Mouse (Mus musculus): ENCODE measurements around the gene Tbc1d9.

GRCm38 (mm10) chr8:83145421-83145820 lies 19.7 kb upstream of the Tbc1d9 start:
- no peak for TF ChIP-seq CTCF (IDR thresholded peaks at IDR 0.05; ENCODE audit: low read depth, low read length)
- TF ChIP-seq POLR2A (IDR thresholded peaks at IDR 0.05; ENCODE audit: extremely low read depth, insufficient read depth, low read length) = no peak

All from liver, adult 2 months (tissue).